15 mouse cellular contexts compared by ENCODE assay signal in genomic region chr14:18755410-18755809, GRCm38 (mm10).
"Had no signal": no experiment of that assay in that cellular context is flagged by ENCODE, and none has a peak within 500 bp of the region (broad histone marks: within the 10 kb centered on the region; RNA-seq: fewer than 3 reads in every experiment).

No protein-coding gene starts in this region.

- H3K4me3 ChIP-seq: limb, embryonic 12.5 days; liver, embryonic 13.5 days; lung, embryonic 15.5 days; midbrain, embryonic 12.5 days; stomach, embryonic 15.5 days had no signal

- H3K9me3 ChIP-seq: liver, embryonic 13.5 days; lung, embryonic 15.5 days; midbrain, embryonic 12.5 days; stomach, embryonic 15.5 days had no signal

- H3K27me3 ChIP-seq: limb, embryonic 12.5 days; liver, embryonic 13.5 days; lung, embryonic 15.5 days; midbrain, embryonic 12.5 days; stomach, embryonic 15.5 days had no signal

- H3K36me3 ChIP-seq: limb, embryonic 12.5 days; liver, embryonic 13.5 days; lung, embryonic 15.5 days; midbrain, embryonic 12.5 days; stomach, embryonic 15.5 days had no signal

- H3K27ac ChIP-seq: limb, embryonic 12.5 days; liver, embryonic 13.5 days; lung, embryonic 15.5 days; macrophage; midbrain, embryonic 12.5 days; stomach, embryonic 15.5 days had no signal

- H3K4me2 ChIP-seq: limb, embryonic 12.5 days; liver, embryonic 13.5 days; lung, embryonic 15.5 days; midbrain, embryonic 12.5 days; stomach, embryonic 15.5 days had no signal

- ATAC-seq: liver, postnatal 0 days; midbrain, embryonic 16.5 days had no signal

- H3K9ac ChIP-seq: limb, embryonic 12.5 days; liver, embryonic 13.5 days; liver, postnatal 0 days; lung, embryonic 15.5 days; midbrain, embryonic 12.5 days; stomach, embryonic 15.5 days had no signal

- DNase-seq: kidney, postnatal 25 days; layer of hippocampus, adult 9-11 months; layer of hippocampus, postnatal 36 days; liver; liver, embryonic 13.5 days; liver, postnatal 0 days; lung, postnatal 14 days; right cerebral cortex, adult 18-20 months; thymus, postnatal 36 days had no signal

- H3K4me1 ChIP-seq: limb, embryonic 12.5 days; liver, embryonic 13.5 days; lung, embryonic 15.5 days; stomach, embryonic 15.5 days had no signal
